Mouse (Mus musculus) MEL (cell line): Measurements from ENCODE around the gene Ramp2.

Experiments
- CHD1 ChIP-seq: IDR thresholded peaks from 2 replicates; pipeline ENCODE4 v1.6.1; 2012; ENCODE audit warnings: low read depth, mild to moderate bottlenecking, inconsistent platforms, low read length, improper control_type of control experiment
- MYC ChIP-seq: IDR thresholded peaks from 2 replicates; pipeline ENCODE4 v1.6.1; 2011; ENCODE audit warnings: low read depth, mild to moderate bottlenecking, low read length, improper control_type of control experiment, moderate library complexity
- POLR2A ChIP-seq, 2 experiments: IDR thresholded peaks; 2 replicates each; pipeline ENCODE4 v1.6.1; 2011 to 2012; ENCODE audit warnings: low read length in 2 of 2, mild to moderate bottlenecking in 2 of 2, control low read depth in 1 of 2, improper control_type of control experiment in 1 of 2, low read depth in 1 of 2, moderate library complexity in 1 of 2; ENCODE audit not compliant: control insufficient read depth in 1 of 2, insufficient read depth in 1 of 2, poor library complexity in 1 of 2
- POLR2AphosphoS2 ChIP-seq: IDR thresholded peaks from 2 replicates; pipeline ENCODE4 v1.6.1; 2011; ENCODE audit warnings: low read length, improper control_type of control experiment
- POLR2AphosphoS5 ChIP-seq: IDR thresholded peaks from 2 replicates; pipeline ENCODE4 v1.6.1; 2012; ENCODE audit warnings: low read depth, borderline replicate concordance, mild to moderate bottlenecking, inconsistent platforms, low read length, moderate library complexity, mixed read lengths
- ZNF384 ChIP-seq: IDR thresholded peaks from 2 replicates; pipeline ENCODE4 v1.6.1; 2012; ENCODE audit warnings: low read depth, mild to moderate bottlenecking, inconsistent platforms, low read length, improper control_type of control experiment

DNA sequence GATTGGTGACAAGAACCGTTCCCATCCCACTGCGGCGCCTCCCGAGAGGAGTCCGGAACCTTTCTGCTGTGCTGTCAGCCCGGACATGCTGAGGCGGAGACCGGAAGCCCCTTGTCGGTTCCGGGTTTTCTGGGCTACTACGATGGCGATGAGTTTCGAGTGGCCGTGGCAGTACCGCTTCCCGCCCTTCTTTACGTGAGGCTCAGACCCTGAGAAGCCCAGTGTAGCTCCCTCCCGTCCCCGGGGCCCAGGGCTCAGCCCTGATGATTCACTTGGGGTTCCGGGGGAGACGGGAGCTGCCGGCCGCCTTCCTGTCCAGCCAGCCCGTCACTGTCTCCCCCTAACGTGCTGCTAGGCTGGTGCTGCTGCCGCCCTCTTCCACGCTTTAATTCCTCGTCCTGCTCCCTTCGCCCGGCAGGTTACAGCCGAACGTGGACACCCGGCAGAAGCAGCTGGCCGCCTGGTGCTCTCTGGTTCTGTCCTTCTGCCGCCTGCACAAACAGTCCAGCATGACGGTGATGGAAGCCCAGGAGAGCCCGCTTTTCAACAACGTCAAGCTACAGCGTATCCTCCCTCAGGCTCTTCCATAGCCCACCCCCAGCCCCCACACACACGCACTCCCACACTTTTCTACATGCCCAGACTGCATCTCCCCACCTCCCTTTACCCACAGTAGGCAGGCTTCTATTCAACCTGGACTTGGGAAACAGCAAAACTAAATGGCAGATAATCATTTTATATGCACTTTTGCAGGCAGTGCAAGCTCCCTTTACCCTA, 8.0 kb downstream of the Ramp2 start, which contains the start of gene Vps25:
- TF ChIP-seq POLR2AphosphoS2 (peak; percentile 99), POLR2A (IDR thresholded peaks at IDR 0.05; ENCODE audit: control insufficient read depth in 1 of 2, insufficient read depth in 1 of 2, low read depth in 1 of 2, low read length in 2 of 2, poor library complexity in 1 of 2) (peak; percentile 88 to 100), CHD1 (no peak), ZNF384 (peak; percentile 40), POLR2AphosphoS5 (no peak), MYC (peak; percentile 92)
